Mouse (Mus musculus) kidney, adult 2 months (tissue): ENCODE data around the gene Manea.

Source experiments
- CTCF ChIP-seq: fragments of 200-500 bp; conservative IDR thresholded peaks from 2 replicates; pipeline ENCODE4 v1.5.1; 2011; ENCODE audit warnings: low read depth, mild to moderate bottlenecking, control low read depth, low read length, moderate library complexity, mixed read lengths; ENCODE audit not compliant: insufficient read depth, insufficient read length
- POLR2A ChIP-seq: fragments of 200-500 bp; IDR thresholded peaks from one replicate; pipeline ENCODE4 v1.6.1; 2011; ENCODE audit warnings: low read depth, low read length, control low read depth

- TF ChIP-seq CTCF, result no peak
- TF ChIP-seq POLR2A, result no peak
Measured at GRCm38 (mm10) chr4:26342346-26342745, 4.3 kb downstream of the Manea start.
